Mouse (Mus musculus) A20 (cell line): ENCODE measurements around the gene Gsto1.

Experiments
- DNase-seq: peaks from one replicate; pipeline ENCODE4 v3.0.0-alpha.2; 2011; ENCODE audit warnings: low read depth, low spot score

Gsto1 gene

GRCm38 (mm10) chr19:47888037-47888436 is 33.3 kb downstream of the Gsto1 start:
- no peak for DNase-seq

GRCm38 (mm10) chr19:47890489-47891130 is 35.8 kb downstream of the Gsto1 start:
- no peak for DNase-seq

- no peak for DNase-seq
Measured at GRCm38 (mm10) chr19:47891562-47892312, 37.0 kb downstream of the Gsto1 start.

GRCm38 (mm10) chr19:47893092-47893491 is 38.3 kb downstream of the Gsto1 start:
- DNase-seq: no peak

- DNase-seq: no peak
Measured at GRCm38 (mm10) chr19:47898472-47899079, 43.8 kb downstream of the Gsto1 start.

- no peak for DNase-seq
Measured at GRCm38 (mm10) chr19:47900012-47900411, 45.2 kb downstream of the Gsto1 start.

- DNase-seq: no peak
Measured at GRCm38 (mm10) chr19:47900558-47900957, 45.8 kb downstream of the Gsto1 start.

- no peak for DNase-seq
Measured at GRCm38 (mm10) chr19:47902316-47903201, 47.8 kb downstream of the Gsto1 start.

GRCm38 (mm10) chr19:47903679-47904078 is 48.9 kb downstream of the Gsto1 start:
- no peak for DNase-seq

GRCm38 (mm10) chr19:47905081-47905480 is 50.3 kb downstream of the Gsto1 start:
- DNase-seq: no peak

- DNase-seq: no peak
Measured at GRCm38 (mm10) chr19:47905603-47906002, 50.8 kb downstream of the Gsto1 start.

- no peak for DNase-seq
Measured at GRCm38 (mm10) chr19:47907596-47907995, 52.8 kb downstream of the Gsto1 start.

- no peak for DNase-seq
Measured at GRCm38 (mm10) chr19:47908961-47909371, 54.2 kb downstream of the Gsto1 start.

GRCm38 (mm10) chr19:47909387-47910116 is 54.8 kb downstream of the Gsto1 start:
- no peak for DNase-seq

- no peak for DNase-seq
Measured at GRCm38 (mm10) chr19:47910117-47910618, 55.4 kb downstream of the Gsto1 start.

- DNase-seq: no peak
Measured at GRCm38 (mm10) chr19:47910751-47911150, 56.0 kb downstream of the Gsto1 start.

GRCm38 (mm10) chr19:47913344-47913743 is 58.6 kb downstream of the Gsto1 start:
- no peak for DNase-seq

GRCm38 (mm10) chr19:47914191-47914590 is 59.4 kb downstream of the Gsto1 start:
- DNase-seq: no peak
